In genomic region chr19:12015708-12016107, GRCm38 (mm10) we compare ENCODE assay signal across 18 mouse cellular contexts. TPM values are rescaled to one million over a fixed set of nuclear protein-coding genes. Genes with fewer than 3 reads are reported as not detected.
DNase-seq lines count a peak whose midpoint lies in the region; ATAC-seq and TF ChIP-seq lines count a peak whose summit lies in the region.
"Had no signal": no experiment of that assay in that cellular context is flagged by ENCODE, and none has a peak within 500 bp of the region (broad histone marks: within the 10 kb centered on the region; RNA-seq: fewer than 3 reads in every experiment).

No protein-coding gene starts in this region.

- peak; percentile 53 for TF ChIP-seq CTCF in forebrain, postnatal 0 days (IDR thresholded peaks at IDR 0.05; ENCODE audit: low read depth)
- TF ChIP-seq CTCF in lung, adult 2 months (IDR thresholded peaks at IDR 0.05; ENCODE audit: insufficient read depth, low read length): peak; percentile 36
- TF ChIP-seq CTCF in E14TG2a.4 (conservative IDR thresholded peaks at IDR 0.05; ENCODE audit: low read length): peak; percentile 100
- TF ChIP-seq CTCF in embryonic fibroblast, embryonic 13.5 days (IDR thresholded peaks at IDR 0.05; ENCODE audit: borderline replicate concordance, insufficient read depth, low read length): peak; percentile 32; the same call in 1 of the 2 replicates

- H3K36me3 ChIP-seq in forebrain, postnatal 0 days (ENCODE audit: insufficient read depth): no peaks in the 10 kb centered on the region
- H3K36me3 ChIP-seq in forebrain, embryonic 13.5 days (ENCODE audit: poor library complexity, severe bottlenecking): no peaks in the 10 kb centered on the region
- no peaks in the 10 kb centered on the region for H3K36me3 ChIP-seq in E14TG2a.4 (ENCODE audit: insufficient read depth, low read length)
- H3K36me3 ChIP-seq: forebrain, embryonic 10.5 days; heart, embryonic 13.5 days; limb, embryonic 10.5 days had no signal

- no peak for TF ChIP-seq POLR2A in lung, adult 2 months (IDR thresholded peaks at IDR 0.05; ENCODE audit: borderline replicate concordance, extremely low read depth, low read depth, low read length)
- no peak for TF ChIP-seq POLR2A in embryonic fibroblast, embryonic 13.5 days (IDR thresholded peaks at IDR 0.05; ENCODE audit: low read depth, low read length)

- 71% methylated on average over 8 of the region's 8 CpGs for WGBS in forebrain, postnatal 0 days
- WGBS in forebrain, embryonic 13.5 days: 70% methylated on average over 8 of the region's 8 CpGs
- 76% methylated on average over 8 of the region's 8 CpGs for WGBS in lung, adult 2 months

- 0 out of 2 replicates have a peak, but pooled peaks cover 4% of the 10 kb centered on the region for H3K4me1 ChIP-seq in forebrain, postnatal 0 days (ENCODE audit: insufficient read depth)
- H3K4me1 ChIP-seq in forebrain, embryonic 13.5 days: no peaks in the 10 kb centered on the region
- H3K4me1 ChIP-seq in lung, adult 2 months (ENCODE audit: control insufficient read depth, insufficient read depth, low read length): no peaks in the 10 kb centered on the region
- H3K4me1 ChIP-seq in E14TG2a.4 (replicated peaks; ENCODE audit: low read depth, low read length): peaks cover 39% of the 10 kb centered on the region
- H3K4me1 ChIP-seq in embryonic fibroblast, embryonic 13.5 days (ENCODE audit: control insufficient read depth, insufficient read depth, low read length): no peaks in the 10 kb centered on the region
- H3K4me1 ChIP-seq: heart, embryonic 13.5 days; limb, embryonic 10.5 days had no signal

- no peaks in the 10 kb centered on the region for H3K27me3 ChIP-seq in forebrain, postnatal 0 days (ENCODE audit: insufficient read depth, low read length)
- H3K27me3 ChIP-seq in forebrain, embryonic 13.5 days: no peaks in the 10 kb centered on the region
- peaks cover 10% of the 10 kb centered on the region for H3K27me3 ChIP-seq in E14TG2a.4 (ENCODE audit: insufficient read depth, low read length)
- H3K27me3 ChIP-seq: heart, embryonic 13.5 days had no signal

- no peak for DNase-seq in forebrain, postnatal 0 days
- DNase-seq in lung, adult 2 months: no peak
- no peak for DNase-seq in lung, postnatal 25 days (ENCODE audit: low spot score)
- no peak for DNase-seq in layer of hippocampus, postnatal 36 days
- DNase-seq: lung, postnatal 4 days had no signal

- H3K27ac ChIP-seq in forebrain, postnatal 0 days (ENCODE audit: low read depth, low read length): no peak overlapping the region
- no peak overlapping the region for H3K27ac ChIP-seq in forebrain, embryonic 13.5 days
- H3K27ac ChIP-seq in embryonic fibroblast, embryonic 13.5 days (ENCODE audit: insufficient read depth, low read length): no peak overlapping the region
- H3K27ac ChIP-seq: forebrain, embryonic 10.5 days; heart, embryonic 13.5 days; limb, embryonic 10.5 days had no signal

- H3K9ac ChIP-seq in forebrain, postnatal 0 days: no peak overlapping the region
- H3K9ac ChIP-seq in forebrain, embryonic 13.5 days: no peak overlapping the region
- H3K9ac ChIP-seq: heart, embryonic 13.5 days had no signal

- H3K9me3 ChIP-seq in forebrain, postnatal 0 days (ENCODE audit: low read length): no peaks in the 10 kb centered on the region
- H3K9me3 ChIP-seq in forebrain, embryonic 13.5 days (replicated peaks): no peaks in the 10 kb centered on the region
- no peaks in the 10 kb centered on the region for H3K9me3 ChIP-seq in E14TG2a.4 (ENCODE audit: low read length)
- H3K9me3 ChIP-seq: forebrain, embryonic 10.5 days; heart, embryonic 13.5 days; limb, embryonic 10.5 days had no signal

- H3K4me3 ChIP-seq in forebrain, postnatal 0 days (ENCODE audit: low read depth, low read length): no peak overlapping the region
- H3K4me3 ChIP-seq in forebrain, embryonic 13.5 days: no peak overlapping the region
- no peak overlapping the region for H3K4me3 ChIP-seq in lung, adult 2 months (replicated peaks; ENCODE audit: extremely low read depth, low read depth, low read length)
- no peak overlapping the region for H3K4me3 ChIP-seq in E14TG2a.4 (replicated peaks; ENCODE audit: low read length)
- no peak overlapping the region for H3K4me3 ChIP-seq in embryonic fibroblast, embryonic 13.5 days (ENCODE audit: insufficient read depth, low read length)
- H3K4me3 ChIP-seq: forebrain, embryonic 10.5 days; heart, embryonic 13.5 days; limb, embryonic 10.5 days; myocyte had no signal

- H3K4me2 ChIP-seq in forebrain, postnatal 0 days (ENCODE audit: low read depth): no peak overlapping the region
- H3K4me2 ChIP-seq in forebrain, embryonic 13.5 days: no peak overlapping the region
- H3K4me2 ChIP-seq: heart, embryonic 13.5 days had no signal

- ATAC-seq in forebrain, postnatal 0 days: no peak
- no peak for ATAC-seq in forebrain, embryonic 13.5 days
- no peak for ATAC-seq in megakaryocyte-erythroid progenitor cell, adult 5-6 weeks (replicated peaks; ENCODE audit: low FRiP score, low TSS enrichment, poor library complexity, severe bottlenecking)
- ATAC-seq: hindbrain, embryonic 16.5 days had no signal

RNA-seq across cellular contexts. Expression of gene Olfr1423, which starts 25.4 kb away (rescaled TPM):
- total RNA-seq in forebrain, postnatal 0 days (2014; rRNA removed): not detected in 2 replicates
- polyA plus RNA-seq in forebrain, postnatal 0 days (2015; fragmentation: Nextera tagmentation; extraction: Ambion mirVana): not detected in 2 replicates
- polyA plus RNA-seq in forebrain, embryonic 13.5 days (2015; fragmentation: Nextera tagmentation; extraction: Ambion mirVana): not detected in 2 replicates
- polyA plus RNA-seq in lung, adult 2 months (2012; rRNA removed): not detected in 2 replicates
- polyA plus RNA-seq in embryonic fibroblast, embryonic 13.5 days (2011; ENCODE audit: insufficient read length, low read depth, missing spikeins): not detected in 2 replicates
- not detected in 2 replicates for total RNA-seq in megakaryocyte-erythroid progenitor cell, adult 5-6 weeks (2014; fragmentation: Nextera tagmentation)
- not detected in 2 replicates for total RNA-seq in megakaryocyte-erythroid progenitor cell, adult 5-6 weeks (2017)
- not detected for total RNA-seq in layer of hippocampus, postnatal 36 days (2021)
- total RNA-seq: common myeloid progenitor, adult 5-6 weeks; gastrocnemius, adult 8-10 months had no signal
- polyA plus RNA-seq: heart, embryonic 13.5 days; hindbrain, embryonic 16.5 days; large intestine, adult 2 months; myocyte had no signal

RNA-seq across cellular contexts. Expression of gene Olfr1424, which starts 46.8 kb away (rescaled TPM):
- not detected in 2 replicates for total RNA-seq in forebrain, postnatal 0 days (2014; rRNA removed)
- polyA plus RNA-seq in forebrain, postnatal 0 days (2015; fragmentation: Nextera tagmentation; extraction: Ambion mirVana): not detected in 2 replicates
- polyA plus RNA-seq in forebrain, embryonic 13.5 days (2015; fragmentation: Nextera tagmentation; extraction: Ambion mirVana): not detected in 2 replicates
- not detected in 2 replicates for polyA plus RNA-seq in lung, adult 2 months (2012; rRNA removed)
- not detected in 2 replicates for polyA plus RNA-seq in embryonic fibroblast, embryonic 13.5 days (2011; ENCODE audit: insufficient read length, low read depth, missing spikeins)
- total RNA-seq in megakaryocyte-erythroid progenitor cell, adult 5-6 weeks (2014; fragmentation: Nextera tagmentation): not detected in 2 replicates
- total RNA-seq in megakaryocyte-erythroid progenitor cell, adult 5-6 weeks (2017): not detected in 2 replicates
- not detected for total RNA-seq in layer of hippocampus, postnatal 36 days (2021)
- total RNA-seq: common myeloid progenitor, adult 5-6 weeks; gastrocnemius, adult 8-10 months had no signal
- polyA plus RNA-seq: C2C12; forebrain, embryonic 10.5 days; heart, embryonic 13.5 days; hindbrain, embryonic 16.5 days; large intestine, adult 2 months; limb, embryonic 10.5 days; myocyte had no signal

RNA-seq across cellular contexts. Expression of gene Osbp, which starts 50.0 kb away (rescaled TPM):
- 27.3 and 30.3 TPM in 2 replicates for total RNA-seq in forebrain, postnatal 0 days (2014; rRNA removed)
- polyA plus RNA-seq in forebrain, postnatal 0 days (2015; fragmentation: Nextera tagmentation; extraction: Ambion mirVana): 2.3 and 3.1 TPM in 2 replicates
- polyA plus RNA-seq in forebrain, embryonic 13.5 days (2015; fragmentation: Nextera tagmentation; extraction: Ambion mirVana): 4.1 and 4.9 TPM in 2 replicates
- 14.0 and 23.4 TPM in 2 replicates for polyA plus RNA-seq in lung, adult 2 months (2012; rRNA removed)
- 49.4 and 54.4 TPM in 2 replicates for polyA plus RNA-seq in embryonic fibroblast, embryonic 13.5 days (2011; ENCODE audit: insufficient read length, low read depth, missing spikeins)
- 39.5 and 39.9 TPM in 2 replicates for total RNA-seq in megakaryocyte-erythroid progenitor cell, adult 5-6 weeks (2014; fragmentation: Nextera tagmentation)
- total RNA-seq in megakaryocyte-erythroid progenitor cell, adult 5-6 weeks (2017): 28.8 and 29.0 TPM in 2 replicates
- total RNA-seq in layer of hippocampus, postnatal 36 days (2021): 10 to 100 TPM; 51.1 to 52.3 TPM

Comparison
In these comparisons a context has a peak if more than half of its experiments do, and no peak if none do; other contexts are left out.
1. CTCF ChIP-seq: peak in every context shown above with its lines; median percentile 100 in E14TG2a.4; 53 in forebrain, postnatal 0 days; 36 in lung, adult 2 months; 32 in embryonic fibroblast, embryonic 13.5 days.